Mouse (Mus musculus): ENCODE data around the gene Spaca9. TPM values are rescaled to one million over a fixed set of nuclear protein-coding genes. Genes with fewer than 3 reads are reported as not detected.

Spaca9 gene
- total and polyA plus RNA-seq, 2 experiments from 2014 or later, result 0.66 TPM; not detected in 1

GRCm38 (mm10) chr2:28706787-28707186 is 7.3 kb upstream of the Spaca9 start:
- no peak for TF ChIP-seq CTCF (IDR thresholded peaks at IDR 0.05; ENCODE audit: low read depth)
- TF ChIP-seq EP300 (IDR thresholded peaks at IDR 0.05; ENCODE audit: low read depth), result no peak
- 58% methylated on average over 6 of the region's 6 CpGs for WGBS
- no peaks in the 10 kb centered on the region for H3K4me1 ChIP-seq (ENCODE audit: control insufficient read depth, insufficient read depth)
- no peaks in the 10 kb centered on the region for H3K36me3 ChIP-seq (replicated peaks; ENCODE audit: control insufficient read depth, insufficient read depth, low read length)
- H3K9ac ChIP-seq (replicated peaks; ENCODE audit: low read depth, low read length), result no peak overlapping the region
- no peak overlapping the region for H3K4me2 ChIP-seq (ENCODE audit: low read depth, low read length)
- no peak for ATAC-seq (ENCODE audit: insufficient read depth, low read depth)
- no peak overlapping the region for H3K27ac ChIP-seq (ENCODE audit: low read depth)
- H3K27me3 ChIP-seq (ENCODE audit: control insufficient read depth, insufficient read depth, low read length), result no peaks in the 10 kb centered on the region
- no peak overlapping the region for H3K4me3 ChIP-seq (ENCODE audit: low read depth, low read length)
- no peaks in the 10 kb centered on the region for H3K9me3 ChIP-seq (replicated peaks; ENCODE audit: control insufficient read depth, low read length)
- DNase-seq (ENCODE audit: low spot score), result no peak

- Histone ChIP-seq H3K27me3 (ENCODE audit: control insufficient read depth, insufficient read depth, low read length) (no peaks in the 10 kb centered on the region), H3K4me2 (ENCODE audit: low read depth, low read length) (no peak overlapping the region), H3K27ac (ENCODE audit: low read depth) (no peak overlapping the region), H3K4me3 (ENCODE audit: low read depth, low read length) (no peak overlapping the region), H3K36me3 (replicated peaks; ENCODE audit: control insufficient read depth, insufficient read depth, low read length) (no peaks in the 10 kb centered on the region), H3K9ac (replicated peaks; ENCODE audit: low read depth, low read length) (no peak overlapping the region), H3K4me1 (ENCODE audit: control insufficient read depth, insufficient read depth) (no peaks in the 10 kb centered on the region), H3K9me3 (replicated peaks; ENCODE audit: control insufficient read depth, low read length) (no peaks in the 10 kb centered on the region)
- DNase-seq (ENCODE audit: low spot score) (no peak), ATAC-seq (ENCODE audit: insufficient read depth, low read depth) (no peak)
- no peak for TF ChIP-seq CTCF (IDR thresholded peaks at IDR 0.05; ENCODE audit: low read depth)
- no peak for TF ChIP-seq EP300 (IDR thresholded peaks at IDR 0.05; ENCODE audit: low read depth)
- WGBS, result 58% methylated on average over 8 of the region's 8 CpGs
Measured at GRCm38 (mm10) chr2:28706106-28706636, 6.6 kb upstream of the Spaca9 start.

GRCm38 (mm10) chr2:28701646-28702262 is 2.2 kb upstream of the Spaca9 start:
- Histone ChIP-seq H3K27me3 (ENCODE audit: control insufficient read depth, insufficient read depth, low read length) (0 out of 2 replicates have a peak, but pooled peaks cover 4% of the 10 kb centered on the region), H3K9me3 (replicated peaks; ENCODE audit: control insufficient read depth, low read length) (no peaks in the 10 kb centered on the region), H3K9ac (replicated peaks; ENCODE audit: low read depth, low read length) (no peak overlapping the region), H3K4me1 (ENCODE audit: control insufficient read depth, insufficient read depth) (peaks cover 7% of the 10 kb centered on the region), H3K4me3 (ENCODE audit: low read depth, low read length) (no peak overlapping the region), H3K36me3 (replicated peaks; ENCODE audit: control insufficient read depth, insufficient read depth, low read length) (no peaks in the 10 kb centered on the region), H3K27ac (ENCODE audit: low read depth) (no peak overlapping the region), H3K4me2 (ENCODE audit: low read depth, low read length) (no peak overlapping the region)
- ATAC-seq (ENCODE audit: insufficient read depth, low read depth) (no peak), DNase-seq (ENCODE audit: low spot score) (no peak)
- WGBS, result 53% methylated on average over 8 of the region's 8 CpGs
- TF ChIP-seq EP300 (IDR thresholded peaks at IDR 0.05; ENCODE audit: low read depth) (no peak), CTCF (IDR thresholded peaks at IDR 0.05; ENCODE audit: low read depth) (no peak)

DNA sequence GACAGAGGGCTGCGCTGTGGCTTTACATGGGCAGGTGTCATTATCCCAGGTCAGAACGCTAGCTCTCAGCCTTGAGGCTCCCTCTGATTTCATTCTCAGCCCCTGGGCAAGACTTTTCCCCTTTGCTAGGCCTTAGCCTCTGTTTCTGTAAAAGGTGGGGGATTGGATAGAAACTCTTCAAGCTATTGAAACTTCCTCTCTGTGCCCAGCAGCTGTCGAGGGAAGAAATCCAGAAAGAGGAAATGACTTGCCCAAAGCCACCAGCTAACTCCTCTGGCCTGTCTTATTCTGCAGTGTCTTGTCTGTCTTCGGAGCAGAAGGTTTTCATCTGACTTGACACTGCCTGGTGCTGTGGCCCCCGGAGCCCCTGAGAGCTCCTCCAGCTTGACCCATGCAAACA is 961 bp downstream of the Spaca9 start:
- no peak overlapping the region for H3K4me3 ChIP-seq (ENCODE audit: low read depth, low read length)
- no peak overlapping the region for H3K4me2 ChIP-seq (ENCODE audit: low read depth, low read length)
- TF ChIP-seq EP300 (IDR thresholded peaks at IDR 0.05; ENCODE audit: low read depth), result no peak
- no peak for TF ChIP-seq CTCF (IDR thresholded peaks at IDR 0.05; ENCODE audit: low read depth)
- H3K27me3 ChIP-seq (ENCODE audit: control insufficient read depth, insufficient read depth, low read length), result 0 out of 2 replicates have a peak, but pooled peaks cover 4% of the 10 kb centered on the region
- 71% methylated on average over 5 of the region's 5 CpGs for WGBS
- no peak for ATAC-seq (ENCODE audit: insufficient read depth, low read depth)
- H3K4me1 ChIP-seq (ENCODE audit: control insufficient read depth, insufficient read depth), result peaks cover 7% of the 10 kb centered on the region
- no peaks in the 10 kb centered on the region for H3K36me3 ChIP-seq (replicated peaks; ENCODE audit: control insufficient read depth, insufficient read depth, low read length)
- DNase-seq (ENCODE audit: low spot score), result no peak
- H3K9ac ChIP-seq (replicated peaks; ENCODE audit: low read depth, low read length), result no peak overlapping the region
- H3K27ac ChIP-seq (ENCODE audit: low read depth), result no peak overlapping the region
- no peaks in the 10 kb centered on the region for H3K9me3 ChIP-seq (replicated peaks; ENCODE audit: control insufficient read depth, low read length)

- H3K4me1 ChIP-seq (ENCODE audit: control insufficient read depth, insufficient read depth), result no peaks in the 10 kb centered on the region
- H3K36me3 ChIP-seq (replicated peaks; ENCODE audit: control insufficient read depth, insufficient read depth, low read length), result 0 out of 2 replicates have a peak, but pooled peaks cover 4% of the 10 kb centered on the region
- H3K4me3 ChIP-seq (ENCODE audit: low read depth, low read length), result no peak overlapping the region
- H3K4me2 ChIP-seq (ENCODE audit: low read depth, low read length), result no peak overlapping the region
- ATAC-seq (ENCODE audit: insufficient read depth, low read depth), result no peak
- H3K9me3 ChIP-seq (replicated peaks; ENCODE audit: control insufficient read depth, low read length), result no peaks in the 10 kb centered on the region
- no peak for DNase-seq (ENCODE audit: low spot score)
- WGBS, result 76% methylated on average over 9 of the region's 9 CpGs
- H3K9ac ChIP-seq (replicated peaks; ENCODE audit: low read depth, low read length), result no peak overlapping the region
- no peak for TF ChIP-seq CTCF (IDR thresholded peaks at IDR 0.05; ENCODE audit: low read depth)
- no peak for TF ChIP-seq EP300 (IDR thresholded peaks at IDR 0.05; ENCODE audit: low read depth)
- H3K27me3 ChIP-seq (ENCODE audit: control insufficient read depth, insufficient read depth, low read length), result no peaks in the 10 kb centered on the region
- H3K27ac ChIP-seq (ENCODE audit: low read depth), result no peak overlapping the region
Measured at GRCm38 (mm10) chr2:28692692-28693091, 6.8 kb downstream of the Spaca9 start.

- peak; percentile 66 for TF ChIP-seq CTCF (IDR thresholded peaks at IDR 0.05; ENCODE audit: low read depth)
- TF ChIP-seq EP300 (IDR thresholded peaks at IDR 0.05; ENCODE audit: low read depth), result no peak
- Histone ChIP-seq H3K4me2 (ENCODE audit: low read depth, low read length) (no peak overlapping the region), H3K4me1 (ENCODE audit: control insufficient read depth, insufficient read depth) (no peaks in the 10 kb centered on the region), H3K27ac (ENCODE audit: low read depth) (no peak overlapping the region), H3K36me3 (replicated peaks; ENCODE audit: control insufficient read depth, insufficient read depth, low read length) (peaks cover 46% of the 10 kb centered on the region), H3K27me3 (ENCODE audit: control insufficient read depth, insufficient read depth, low read length) (no peaks in the 10 kb centered on the region), H3K4me3 (ENCODE audit: low read depth, low read length) (no peak overlapping the region), H3K9me3 (replicated peaks; ENCODE audit: control insufficient read depth, low read length) (no peaks in the 10 kb centered on the region), H3K9ac (replicated peaks; ENCODE audit: low read depth, low read length) (no peak overlapping the region)
- ATAC-seq (ENCODE audit: insufficient read depth, low read depth) (no peak; the same call in 1 of the 2 replicates), DNase-seq (ENCODE audit: low spot score) (no peak)
- 56% methylated on average over 3 of the region's 3 CpGs for WGBS
Measured at GRCm38 (mm10) chr2:28688431-28688830, 11.1 kb downstream of the Spaca9 start.

Measured in heart, postnatal 0 days (tissue).